Mouse (Mus musculus) erythroid progenitor cell, adult 5-6 weeks (primary cell): ENCODE results near the gene Nmral1. TPM values are rescaled to one million over a fixed set of nuclear protein-coding genes. Genes with fewer than 3 reads are reported as not detected.
"Not testable (repeated sequence)": the region's sequence is repeated elsewhere in the genome, so short reads cannot be mapped to it uniquely, and the experiment has no call there.

Experiments used
- ATAC-seq: replicated peaks from 2 replicates; pipeline ENCODE4 v1.8.0; 2016; ENCODE audit warnings: moderate number of reproducible peaks, mild to moderate bottlenecking, moderate TSS enrichment, inconsistent platforms; ENCODE audit not compliant: poor library complexity, low FRiP score, severe bottlenecking
- total RNA-seq, 2 experiments: library from RNA; stranded (forward) in 1 of 2; stranded (reverse) in 1 of 2; fragments of 150-400 nt in 1 of 2; fragments of 186-747, 209-891 nt in 1 of 2; gene quantifications; 2 replicates each; pipeline versions ENCODE4 v1.2.3 to v1.2.4; 2015 to 2017; ENCODE audit warnings: low replicate concordance in 2 of 2

Gene Nmral1
- total RNA-seq, 2 experiments from 2014 or later, result 22.2 to 24.3 TPM

- no peak for ATAC-seq
These were observed 3.2 kb upstream of the Nmral1 start for GRCm38 (mm10) chr16:4722128-4722914.

- no peak for ATAC-seq
These were observed 1.3 kb downstream of the Nmral1 start for GRCm38 (mm10) chr16:4717866-4718265.

GRCm38 (mm10) chr16:4713861-4714710 lies 5.1 kb downstream of the Nmral1 start:
- no peak for ATAC-seq

GRCm38 (mm10) chr16:4711173-4711572 lies 8.0 kb downstream of the Nmral1 start:
- ATAC-seq, result no peak

- ATAC-seq, result no peak
These were observed 13.6 kb downstream of the Nmral1 start for GRCm38 (mm10) chr16:4705541-4705940.

GRCm38 (mm10) chr16:4702646-4703045 lies 16.5 kb downstream of the Nmral1 start:
- no peak for ATAC-seq

GRCm38 (mm10) chr16:4701211-4701610 lies 17.9 kb downstream of the Nmral1 start:
- no peak for ATAC-seq

- not testable (repeated sequence) for ATAC-seq
These were observed 29.8 kb downstream of the Nmral1 start for GRCm38 (mm10) chr16:4689371-4689770.

- ATAC-seq, result peak; percentile 2; the same call in 1 of the 2 replicates
These were observed 34.7 kb downstream of the Nmral1 start for GRCm38 (mm10) chr16:4684457-4684791.

- ATAC-seq, result peak; percentile 86
These were observed 35.3 kb downstream of the Nmral1 start for GRCm38 (mm10) chr16:4683581-4684456.

GRCm38 (mm10) chr16:4683193-4683580 lies 36.0 kb downstream of the Nmral1 start:
- ATAC-seq, result 0 out of 2 replicates have a peak, but pooled peaks have one; percentile 8

- no peak for ATAC-seq
These were observed 36.5 kb downstream of the Nmral1 start for GRCm38 (mm10) chr16:4682628-4683179.

- not testable (repeated sequence) for ATAC-seq
These were observed 38.2 kb downstream of the Nmral1 start for GRCm38 (mm10) chr16:4680922-4681455.

GRCm38 (mm10) chr16:4679121-4680018 lies 39.8 kb downstream of the Nmral1 start, which contains the start of gene Coro7:
Gene Coro7, minus strand, starts transcription at chr16:4679777.
- peak; percentile 86 for ATAC-seq

- ATAC-seq, result no peak
These were observed 41.1 kb downstream of the Nmral1 start for GRCm38 (mm10) chr16:4678080-4678479.

- ATAC-seq, result no peak
These were observed 42.3 kb downstream of the Nmral1 start for GRCm38 (mm10) chr16:4676836-4677235.

GRCm38 (mm10) chr16:4674091-4674490 lies 45.1 kb downstream of the Nmral1 start:
- no peak for ATAC-seq

- no peak for ATAC-seq
These were observed 48.8 kb downstream of the Nmral1 start for GRCm38 (mm10) chr16:4670317-4670716.
